Mouse (Mus musculus) hindbrain, embryonic 10.5 days (tissue): ENCODE measurements at regions not wholly inside any gene's neighbourhood (a gene's known extent, or its start where the extent isn't known, plus 50 kb on each side); places are given as distances from the start of the nearest gene placed in this dataset.
A peak's percentile ranks its signal among the peaks of the same experiment; 100 is the strongest.
"Not testable (repeated sequence)": the region's sequence is repeated elsewhere in the genome, so short reads cannot be mapped to it uniquely, and the experiment has no call there.

Source experiments
- DNase-seq: peaks from one replicate; pipeline ENCODE4 v3.0.0-alpha.2; 2017; ENCODE audit warnings: low spot score
- H3K27ac ChIP-seq: fragments of 300-500 bp; sonication (generic); 2 replicates; pipeline ENCODE4 v1.5.1; 2016; ENCODE audit warnings: mild to moderate bottlenecking, moderate library complexity
- H3K27me3 ChIP-seq: fragments of 300-500 bp; sonication (generic); 2 replicates; pipeline ENCODE4 v1.6.1; 2016; ENCODE audit warnings: mild to moderate bottlenecking; ENCODE audit not compliant: poor library complexity, insufficient read depth, severe bottlenecking
- H3K36me3 ChIP-seq: fragments of 300-500 bp; sonication (generic); 2 replicates; pipeline ENCODE4 v1.6.1; 2016; ENCODE audit warnings: mild to moderate bottlenecking, moderate library complexity
- H3K4me1 ChIP-seq: fragments of 300-500 bp; sonication (generic); replicated peaks from 2 replicates; pipeline ENCODE4 v1.6.1; 2016; ENCODE audit warnings: mild to moderate bottlenecking
- H3K4me3 ChIP-seq: fragments of 300-500 bp; sonication (generic); 2 replicates; pipeline ENCODE4 v1.5.1; 2016; ENCODE audit warnings: mild to moderate bottlenecking, moderate library complexity
- H3K9me3 ChIP-seq: fragments of 300-500 bp; sonication (generic); 2 replicates; pipeline ENCODE4 v1.6.1; 2016; ENCODE audit warnings: mild to moderate bottlenecking, moderate library complexity
- WGBS: fragments of 180-500 bp; shearing (Covaris S2); methylation state at CpG from one replicate; pipeline ENCODE4 v1.1.7; 2016; 5-methylcytosine and 5-hydroxymethylcytosine counted together

- H3K9me3 ChIP-seq, H3K27me3 ChIP-seq, H3K36me3 ChIP-seq, H3K27ac ChIP-seq, DNase-seq, H3K4me3 ChIP-seq, H3K4me1 ChIP-seq: not testable (repeated sequence)
- 61% methylated on average over 2 of the region's 2 CpGs for WGBS
Measured at GRCm38 (mm10) chr15:19242962-19243361, 424.2 kb downstream of the Cdh10 start.

GRCm38 (mm10) chr15:19247489-19247888, 428.7 kb downstream of the Cdh10 start:
- H3K27me3 ChIP-seq, result no peaks in the 10 kb centered on the region
- no peaks in the 10 kb centered on the region for H3K4me1 ChIP-seq
- WGBS, result 77% methylated on average over 4 of the region's 4 CpGs
- no peak for DNase-seq
- no peak overlapping the region for H3K27ac ChIP-seq
- H3K9me3 ChIP-seq, result no peaks in the 10 kb centered on the region
- H3K4me3 ChIP-seq, result no peak overlapping the region
- H3K36me3 ChIP-seq, result no peaks in the 10 kb centered on the region

- Histone ChIP-seq H3K27ac (no peak overlapping the region), H3K27me3 (no peaks in the 10 kb centered on the region)
- no peak for DNase-seq
Measured at GRCm38 (mm10) chr15:19275968-19276826, 457.4 kb downstream of the Cdh10 start.

GRCm38 (mm10) chr15:19316380-19316779, 497.6 kb downstream of the Cdh10 start:
- 100% methylated on average over 1 of the region's 1 CpGs for WGBS
- Histone ChIP-seq H3K4me1 (no peaks in the 10 kb centered on the region), H3K4me3 (no peak overlapping the region)

More at GRCm38 (mm10) chr15:19275968-19276826, 457.4 kb downstream of the Cdh10 start:
- Histone ChIP-seq H3K4me1 (no peaks in the 10 kb centered on the region), H3K36me3 (no peaks in the 10 kb centered on the region), H3K4me3 (no peak overlapping the region), H3K9me3 (no peaks in the 10 kb centered on the region)
- 64% methylated on average over 10 of the region's 10 CpGs for WGBS

GRCm38 (mm10) chr15:19356322-19356721, 537.6 kb downstream of the Cdh10 start:
- Histone ChIP-seq H3K4me3 (no peak overlapping the region), H3K4me1 (no peaks in the 10 kb centered on the region), H3K9me3 (no peaks in the 10 kb centered on the region), H3K27me3 (no peaks in the 10 kb centered on the region), H3K36me3 (no peaks in the 10 kb centered on the region), H3K27ac (no peak overlapping the region)
- DNase-seq, result no peak
- WGBS, result 82% methylated on average over 1 of the region's 1 CpGs

More at GRCm38 (mm10) chr15:19316380-19316779, 497.6 kb downstream of the Cdh10 start:
- Histone ChIP-seq H3K9me3 (no peaks in the 10 kb centered on the region), H3K27me3 (no peaks in the 10 kb centered on the region), H3K36me3 (no peaks in the 10 kb centered on the region), H3K27ac (no peak overlapping the region)
- DNase-seq, result no peak

GRCm38 (mm10) chr15:19360650-19361049, 541.9 kb downstream of the Cdh10 start:
- Histone ChIP-seq H3K4me1 (no peaks in the 10 kb centered on the region), H3K36me3 (no peaks in the 10 kb centered on the region), H3K27me3 (no peaks in the 10 kb centered on the region), H3K27ac (no peak overlapping the region), H3K4me3 (no peak overlapping the region), H3K9me3 (no peaks in the 10 kb centered on the region)
- DNase-seq, result peak; percentile 5
- WGBS, result 45% methylated on average over 3 of the region's 3 CpGs

- DNase-seq, result no peak
- no peaks in the 10 kb centered on the region for H3K4me1 ChIP-seq
- H3K36me3 ChIP-seq, result no peaks in the 10 kb centered on the region
- H3K4me3 ChIP-seq, result no peak overlapping the region
- no peaks in the 10 kb centered on the region for H3K9me3 ChIP-seq
- no peaks in the 10 kb centered on the region for H3K27me3 ChIP-seq
- no peak overlapping the region for H3K27ac ChIP-seq
- WGBS, result 89% methylated on average over 4 of the region's 4 CpGs
Measured at GRCm38 (mm10) chr15:19389951-19390350, 571.2 kb downstream of the Cdh10 start.

- Histone ChIP-seq H3K27me3 (no peaks in the 10 kb centered on the region), H3K4me1 (no peaks in the 10 kb centered on the region), H3K9me3 (no peaks in the 10 kb centered on the region), H3K36me3 (no peaks in the 10 kb centered on the region), H3K27ac (no peak overlapping the region), H3K4me3 (no peak overlapping the region)
- no peak for DNase-seq
- 73% methylated on average over 6 of the region's 6 CpGs for WGBS
Measured at GRCm38 (mm10) chr15:19391250-19391982, 572.7 kb downstream of the Cdh10 start.

GRCm38 (mm10) chr15:19395681-19396080, 576.9 kb downstream of the Cdh10 start:
- Histone ChIP-seq H3K9me3 (no peaks in the 10 kb centered on the region), H3K27ac (no peak overlapping the region), H3K36me3 (no peaks in the 10 kb centered on the region), H3K4me3 (no peak overlapping the region), H3K4me1 (no peaks in the 10 kb centered on the region), H3K27me3 (no peaks in the 10 kb centered on the region)
- WGBS, result 91% methylated on average over 1 of the region's 1 CpGs
- DNase-seq, result no peak
